Mouse (Mus musculus) MEL (cell line): Measurements from ENCODE around the gene Dhx15. TPM values are rescaled to one million over a fixed set of nuclear protein-coding genes. Genes with fewer than 3 reads are reported as not detected.
A peak's percentile ranks its signal among the peaks of the same experiment; 100 is the strongest.

Experiments
- DNase-seq: peaks from one replicate; pipeline ENCODE4 v3.0.0; 2011; ENCODE audit warnings: low read depth, low spot score
- H3K27ac ChIP-seq: 2 replicates; pipeline ENCODE4 v1.5.1; 2012; ENCODE audit warnings: low read depth, mild to moderate bottlenecking, control low read depth, low read length, moderate library complexity; ENCODE audit not compliant: control insufficient read depth
- H3K27me3 ChIP-seq, 2 experiments: fragments of 150-350 bp in 1 of 2; sonication (generic) in 1 of 2; 2 replicates each; pipeline ENCODE4 v1.6.1; 2012; ENCODE audit warnings: low read length in 2 of 2, mild to moderate bottlenecking in 2 of 2, improper control_type of control experiment in 1 of 2, moderate library complexity in 1 of 2; ENCODE audit not compliant: insufficient read depth in 2 of 2, control insufficient read depth in 1 of 2
- H3K36me3 ChIP-seq, 2 experiments: 2 replicates each; pipeline ENCODE4 v1.6.1; 2012 to 2014; ENCODE audit warnings: low read length in 2 of 2, improper control_type of control experiment in 1 of 2, inconsistent platforms in 1 of 2, mild to moderate bottlenecking in 1 of 2; ENCODE audit not compliant: insufficient read depth in 2 of 2, control insufficient read depth in 1 of 2
- H3K4me1 ChIP-seq, 2 experiments: fragments of 150-350 bp in 1 of 2; sonication (generic) in 1 of 2; 2 replicates each; pipeline ENCODE4 v1.6.1; 2012; ENCODE audit warnings: low read length in 2 of 2, improper control_type of control experiment in 1 of 2, mild to moderate bottlenecking in 1 of 2; ENCODE audit not compliant: insufficient read depth in 2 of 2, control insufficient read depth in 1 of 2
- H3K4me3 ChIP-seq, 2 experiments: fragments of 150-350 bp in 1 of 2; sonication (generic) in 1 of 2; 2 replicates each; pipeline ENCODE4 v1.5.1; 2012; ENCODE audit warnings: low read depth in 2 of 2, low read length in 2 of 2, mild to moderate bottlenecking in 2 of 2, moderate library complexity in 2 of 2, control low read depth in 1 of 2, improper control_type of control experiment in 1 of 2; ENCODE audit not compliant: control insufficient read depth in 1 of 2, insufficient read depth in 1 of 2
- H3K79me2 ChIP-seq: 2 replicates; pipeline ENCODE4 v1.6.1; 2012; ENCODE audit warnings: mild to moderate bottlenecking, low read length, moderate library complexity; ENCODE audit not compliant: control insufficient read depth, poor library complexity, insufficient read depth
- H3K9ac ChIP-seq: 2 replicates; pipeline ENCODE4 v1.6.1; 2012; ENCODE audit warnings: low read depth, mild to moderate bottlenecking, control low read depth, low read length, moderate library complexity; ENCODE audit not compliant: control insufficient read depth, poor library complexity, severe bottlenecking
- H3K9me3 ChIP-seq: fragments of 150-350 bp; sonication (generic); replicated peaks from 2 replicates; pipeline ENCODE4 v1.6.1; 2012; ENCODE audit warnings: mild to moderate bottlenecking, low read length, improper control_type of control experiment, moderate library complexity; ENCODE audit not compliant: insufficient read depth
- CHD1 ChIP-seq: IDR thresholded peaks from 2 replicates; pipeline ENCODE4 v1.6.1; 2012; ENCODE audit warnings: low read depth, mild to moderate bottlenecking, inconsistent platforms, low read length, improper control_type of control experiment
- CHD2 ChIP-seq: IDR thresholded peaks from 2 replicates; pipeline ENCODE4 v1.6.1; 2011; ENCODE audit warnings: low read length, improper control_type of control experiment
- CTCF ChIP-seq, 3 experiments: IDR thresholded peaks in 2 of 3; conservative IDR thresholded peaks in 1 of 3; 2 replicates each; pipeline ENCODE4 v1.5.1; 2011 to 2012; ENCODE audit warnings: low read length in 3 of 3, low read depth in 2 of 3, mild to moderate bottlenecking in 2 of 3, improper control_type of control experiment in 1 of 3, inconsistent platforms in 1 of 3, mixed read lengths in 1 of 3, moderate library complexity in 1 of 3; ENCODE audit not compliant: control insufficient read depth in 1 of 3, insufficient read depth in 1 of 3, poor library complexity in 1 of 3, severe bottlenecking in 1 of 3
- ELF1 ChIP-seq: IDR thresholded peaks from 2 replicates; pipeline ENCODE4 v1.6.1; 2014; ENCODE audit warnings: low read depth, mild to moderate bottlenecking, inconsistent platforms, low read length, improper control_type of control experiment, moderate library complexity
- ETS1 ChIP-seq: IDR thresholded peaks from 2 replicates; pipeline ENCODE4 v1.6.1; 2012; ENCODE audit warnings: low read depth, mild to moderate bottlenecking, inconsistent platforms, low read length, improper control_type of control experiment, moderate library complexity
- MAFK ChIP-seq: IDR thresholded peaks from 2 replicates; pipeline ENCODE4 v1.6.1; 2011; ENCODE audit warnings: low read depth, mild to moderate bottlenecking, low read length, improper control_type of control experiment, borderline replicate concordance
- MAX ChIP-seq: IDR thresholded peaks from 2 replicates; pipeline ENCODE4 v1.6.1; 2011; ENCODE audit warnings: low read length, improper control_type of control experiment
- MAZ ChIP-seq: IDR thresholded peaks from 2 replicates; pipeline ENCODE4 v1.6.1; 2012; ENCODE audit warnings: low read depth, mild to moderate bottlenecking, inconsistent platforms, low read length, improper control_type of control experiment
- MEF2A ChIP-seq: IDR thresholded peaks from 2 replicates; pipeline ENCODE4 v1.6.1; 2014; ENCODE audit warnings: low read depth, mild to moderate bottlenecking, inconsistent platforms, low read length, improper control_type of control experiment; ENCODE audit not compliant: poor library complexity, insufficient replicate concordance, severe bottlenecking; ENCODE audit errors: extremely low read depth
- MXI1 ChIP-seq: IDR thresholded peaks from 2 replicates; pipeline ENCODE4 v1.6.1; 2011; ENCODE audit warnings: mild to moderate bottlenecking, low read depth, low read length, improper control_type of control experiment
- MYC ChIP-seq: IDR thresholded peaks from 2 replicates; pipeline ENCODE4 v1.6.1; 2011; ENCODE audit warnings: low read depth, mild to moderate bottlenecking, low read length, improper control_type of control experiment, moderate library complexity
- RAD21 ChIP-seq: IDR thresholded peaks from 2 replicates; pipeline ENCODE4 v1.6.1; 2011; ENCODE audit warnings: mild to moderate bottlenecking, low read depth, low read length, improper control_type of control experiment
- SMC3 ChIP-seq: IDR thresholded peaks from 2 replicates; pipeline ENCODE4 v1.6.1; 2011; ENCODE audit warnings: low read depth, low read length, improper control_type of control experiment
- TAL1 ChIP-seq: IDR thresholded peaks from 2 replicates; pipeline ENCODE4 v1.6.1; 2012; ENCODE audit warnings: mild to moderate bottlenecking, inconsistent platforms, low read length, moderate library complexity, mixed read lengths
- TBP ChIP-seq: IDR thresholded peaks from 2 replicates; pipeline ENCODE4 v1.8.0; 2011; ENCODE audit warnings: low read depth, low read length, improper control_type of control experiment
- TCF12 ChIP-seq: IDR thresholded peaks from 2 replicates; pipeline ENCODE4 v1.6.1; 2014; ENCODE audit warnings: low read depth, mild to moderate bottlenecking, inconsistent platforms, low read length, improper control_type of control experiment, moderate library complexity
- UBTF ChIP-seq: IDR thresholded peaks from 2 replicates; pipeline ENCODE4 v1.6.1; 2012; ENCODE audit warnings: low read depth, mild to moderate bottlenecking, inconsistent platforms, low read length, improper control_type of control experiment, moderate library complexity, borderline replicate concordance; ENCODE audit not compliant: insufficient read depth
- USF2 ChIP-seq, 2 experiments: IDR thresholded peaks; 2 replicates each; pipeline ENCODE4 v1.6.1; 2011 to 2012; ENCODE audit warnings: improper control_type of control experiment in 2 of 2, low read length in 2 of 2, borderline replicate concordance in 1 of 2, inconsistent platforms in 1 of 2, low read depth in 1 of 2, mild to moderate bottlenecking in 1 of 2; ENCODE audit not compliant: insufficient read depth in 1 of 2
- ZC3H11A ChIP-seq: IDR thresholded peaks from 2 replicates; pipeline ENCODE4 v1.6.1; 2012; ENCODE audit warnings: low read depth, mild to moderate bottlenecking, inconsistent platforms, low read length, improper control_type of control experiment
- ZKSCAN1 ChIP-seq: IDR thresholded peaks from 2 replicates; pipeline ENCODE4 v1.6.1; 2012; ENCODE audit warnings: low read depth, mild to moderate bottlenecking, inconsistent platforms, low read length, improper control_type of control experiment, moderate library complexity
- ZNF384 ChIP-seq: IDR thresholded peaks from 2 replicates; pipeline ENCODE4 v1.6.1; 2012; ENCODE audit warnings: low read depth, mild to moderate bottlenecking, inconsistent platforms, low read length, improper control_type of control experiment
- polyA plus RNA-seq, 2 experiments: library from polyadenylated mRNA; stranded (reverse) in 1 of 2; unstranded in 1 of 2; fragments of >175 nt in 1 of 2; fragments of >200 nt in 1 of 2; gene quantifications; 2 replicates each; pipeline versions ENCODE4 v1.2.1 to v1.2.4; 2012; ENCODE audit warnings: low replicate concordance in 2 of 2, low read depth in 1 of 2; ENCODE audit not compliant: insufficient read length in 2 of 2, insufficient read depth in 1 of 2, missing spikeins in 1 of 2
- total RNA-seq: library from RNA; depleted of rRNA; stranded (reverse); fragments of 300-350 nt; gene quantifications from 2 replicates; pipeline ENCODE4 v1.2.3, GENCODE M21; 2012

Dhx15 gene
- total and polyA plus RNA-seq, 3 experiments: 153 to 348 (median 309) TPM

GRCm38 (mm10) chr5:52125854-52126253 is 64.5 kb downstream of the Dhx15 start:
- DNase-seq: no peak
- Histone ChIP-seq H3K4me1 (no peaks in the 10 kb centered on the region), H3K27ac (no peak overlapping the region), H3K79me2 (no peaks in the 10 kb centered on the region), H3K9me3 (no peaks in the 10 kb centered on the region), H3K27me3 (no peaks in the 10 kb centered on the region), H3K36me3 (no peaks in the 10 kb centered on the region), H3K4me3 (no peak overlapping the region), H3K9ac (no peak overlapping the region)
- TF ChIP-seq TCF12 (no peak), ELF1 (no peak), MYC (no peak), TBP (no peak), CTCF (IDR thresholded peaks at IDR 0.05 in 2 of 3, conservative IDR thresholded peaks at IDR 0.05 in 1 of 3; ENCODE audit: control insufficient read depth in 1 of 3, insufficient read depth in 1 of 3, low read depth in 2 of 3, low read length in 3 of 3, poor library complexity in 1 of 3, severe bottlenecking in 1 of 3) (no peak), USF2 (IDR thresholded peaks at IDR 0.05; ENCODE audit: borderline replicate concordance in 1 of 2, insufficient read depth in 1 of 2, low read depth in 1 of 2, low read length in 2 of 2) (no peak), MEF2A (no peak), CHD1 (no peak), ZNF384 (no peak)

DNA sequence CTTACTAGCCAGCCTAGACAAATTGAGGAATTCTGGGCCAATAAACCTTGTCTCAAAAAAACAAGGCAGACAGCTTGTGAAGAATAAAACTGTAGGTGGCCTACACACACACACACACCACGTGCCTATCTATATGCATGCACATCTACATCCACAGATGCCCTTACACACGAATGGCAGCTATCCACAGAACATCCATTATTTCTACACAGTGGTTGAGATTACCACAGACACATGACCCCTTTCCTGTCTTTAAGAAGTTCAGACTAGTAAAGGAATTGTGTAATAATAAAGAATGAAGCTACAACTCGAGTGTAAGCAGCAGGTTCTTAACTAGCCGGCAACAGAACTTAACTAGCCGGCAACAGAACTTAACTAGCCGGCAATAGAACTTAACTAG is 68.2 kb downstream of the Dhx15 start:
- TF ChIP-seq MXI1: no peak
- no peak for TF ChIP-seq ETS1
- TF ChIP-seq USF2 (IDR thresholded peaks at IDR 0.05; ENCODE audit: borderline replicate concordance in 1 of 2, insufficient read depth in 1 of 2, low read depth in 1 of 2, low read length in 2 of 2): no peak
- TF ChIP-seq ZKSCAN1: no peak
- no peak for TF ChIP-seq MEF2A
- TF ChIP-seq ELF1: no peak
- TF ChIP-seq CTCF (IDR thresholded peaks at IDR 0.05 in 2 of 3, conservative IDR thresholded peaks at IDR 0.05 in 1 of 3; ENCODE audit: control insufficient read depth in 1 of 3, insufficient read depth in 1 of 3, low read depth in 2 of 3, low read length in 3 of 3, poor library complexity in 1 of 3, severe bottlenecking in 1 of 3): no peak
- Histone ChIP-seq H3K36me3 (no peaks in the 10 kb centered on the region), H3K27me3 (no peaks in the 10 kb centered on the region), H3K4me1 (no peaks in the 10 kb centered on the region), H3K79me2 (no peaks in the 10 kb centered on the region), H3K9me3 (no peaks in the 10 kb centered on the region), H3K4me3 (no peak overlapping the region), H3K27ac (no peak overlapping the region), H3K9ac (no peak overlapping the region)
- no peak for DNase-seq

DNA sequence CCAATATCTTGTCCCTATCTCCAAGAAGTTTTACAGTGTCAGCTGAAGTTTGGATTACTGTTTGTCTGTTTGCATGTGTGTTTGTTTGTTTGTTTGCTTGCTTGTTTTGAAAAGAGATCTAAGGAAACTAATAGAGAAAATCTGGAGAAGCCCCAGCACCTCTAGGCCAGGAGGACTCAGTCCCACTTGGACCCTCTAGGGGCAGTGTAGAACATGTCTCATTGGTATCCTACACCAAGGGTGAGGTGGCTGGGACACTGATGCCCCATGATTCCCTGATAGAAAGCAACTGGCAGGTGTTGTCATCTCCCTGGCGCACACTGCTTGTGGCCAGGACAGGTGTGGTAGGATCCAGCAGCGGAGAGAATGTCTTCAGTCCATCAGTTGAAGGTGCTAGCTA is 70.5 kb downstream of the Dhx15 start:
- Histone ChIP-seq H3K36me3 (no peaks in the 10 kb centered on the region), H3K79me2 (no peaks in the 10 kb centered on the region), H3K27me3 (no peaks in the 10 kb centered on the region), H3K9ac (no peak overlapping the region), H3K9me3 (no peaks in the 10 kb centered on the region), H3K4me3 (no peak overlapping the region), H3K27ac (no peak overlapping the region), H3K4me1 (no peaks in the 10 kb centered on the region)
- TF ChIP-seq MAFK (no peak), ETS1 (no peak), CTCF (IDR thresholded peaks at IDR 0.05 in 2 of 3, conservative IDR thresholded peaks at IDR 0.05 in 1 of 3; ENCODE audit: control insufficient read depth in 1 of 3, insufficient read depth in 1 of 3, low read depth in 2 of 3, low read length in 3 of 3, poor library complexity in 1 of 3, severe bottlenecking in 1 of 3) (peak in 2 of 3 experiments; percentile 8 to 39; a peak in 2 of 6 replicates), RAD21 (peak; percentile 31), MAZ (no peak), CHD2 (no peak), TAL1 (no peak), USF2 (IDR thresholded peaks at IDR 0.05; ENCODE audit: borderline replicate concordance in 1 of 2, insufficient read depth in 1 of 2, low read depth in 1 of 2, low read length in 2 of 2) (no peak), SMC3 (peak; percentile 24; the same call in 1 of the 2 replicates), ZC3H11A (no peak), UBTF (no peak), MAX (no peak)
- DNase-seq: no peak
